Mouse (Mus musculus) 3T3-L1 (cell line): ENCODE data around the gene Anln.
A peak's percentile ranks its signal among the peaks of the same experiment; 100 is the strongest.
"Not testable (repeated sequence)": the region's sequence is repeated elsewhere in the genome, so short reads cannot be mapped to it uniquely, and the experiment has no call there.

Experiments
- DNase-seq: peaks from one replicate; pipeline ENCODE4 v3.0.0-alpha.2; 2015; ENCODE audit warnings: low read depth, low spot score

The Anln gene

GRCm38 (mm10) chr9:22389021-22389476 is at the start of gene Anln:
Anln (minus strand) TSS chr9:22389188.
- peak; percentile 88 for DNase-seq

- no peak for DNase-seq
These were observed 45.1 kb upstream of the Anln start for GRCm38 (mm10) chr9:22434101-22434500.

GRCm38 (mm10) chr9:22433221-22433620 is 44.2 kb upstream of the Anln start:
- DNase-seq, result no peak

- DNase-seq, result no peak
These were observed 41.4 kb upstream of the Anln start for GRCm38 (mm10) chr9:22430315-22430840.

- DNase-seq, result peak; percentile 17
These were observed 40.7 kb upstream of the Anln start for GRCm38 (mm10) chr9:22429533-22430241.

- DNase-seq, result peak; percentile 9
These were observed 39.9 kb upstream of the Anln start for GRCm38 (mm10) chr9:22428666-22429410.

- DNase-seq, result no peak
These were observed 39.2 kb upstream of the Anln start for GRCm38 (mm10) chr9:22428028-22428665.

GRCm38 (mm10) chr9:22424719-22425118 is 35.7 kb upstream of the Anln start:
- no peak for DNase-seq

GRCm38 (mm10) chr9:22424196-22424595 is 35.2 kb upstream of the Anln start:
- DNase-seq, result no peak

- DNase-seq, result no peak
These were observed 34.5 kb upstream of the Anln start for GRCm38 (mm10) chr9:22423507-22423906.

- DNase-seq, result peak; percentile 60
These were observed 33.6 kb upstream of the Anln start for GRCm38 (mm10) chr9:22422559-22422958.

GRCm38 (mm10) chr9:22420491-22420890 is 31.5 kb upstream of the Anln start:
- DNase-seq, result no peak

GRCm38 (mm10) chr9:22419877-22420276 is 30.9 kb upstream of the Anln start:
- no peak for DNase-seq

GRCm38 (mm10) chr9:22417547-22417946 is 28.6 kb upstream of the Anln start:
- DNase-seq, result no peak

GRCm38 (mm10) chr9:22416187-22416586 is 27.2 kb upstream of the Anln start:
- no peak for DNase-seq

GRCm38 (mm10) chr9:22411002-22411857 is 22.2 kb upstream of the Anln start, which contains the start of gene 9530077C05Rik:
9530077C05Rik (plus strand) TSS chr9:22411513.
- DNase-seq, result peak; percentile 97

- peak; percentile 8 for DNase-seq
These were observed 20.5 kb upstream of the Anln start for GRCm38 (mm10) chr9:22409501-22409900.

- peak; percentile 56 for DNase-seq
These were observed 19.4 kb upstream of the Anln start for GRCm38 (mm10) chr9:22408344-22408743.

GRCm38 (mm10) chr9:22407633-22408032 is 18.6 kb upstream of the Anln start:
- not testable (repeated sequence) for DNase-seq

- no peak for DNase-seq
These were observed 16.4 kb upstream of the Anln start for GRCm38 (mm10) chr9:22405414-22405813.

- DNase-seq, result not testable (repeated sequence)
These were observed 14.5 kb upstream of the Anln start for GRCm38 (mm10) chr9:22403501-22403900.
